Mouse (Mus musculus) kidney, adult 2 months (tissue): Measurements from ENCODE around the gene Aftph. TPM values are rescaled to one million over a fixed set of nuclear protein-coding genes. Genes with fewer than 3 reads are reported as not detected.

Source experiments
- DNase-seq: peaks from one replicate; pipeline ENCODE4 v3.0.0; 2021
- H3K27ac ChIP-seq: fragments of 200-500 bp; 2 replicates; pipeline ENCODE4 v1.5.1; 2012; ENCODE audit warnings: low read depth, low read length, control low read depth, inconsistent platforms; ENCODE audit not compliant: insufficient read depth
- H3K27me3 ChIP-seq: fragments of 200-500 bp; replicated peaks from 2 replicates; pipeline ENCODE4 v1.6.1; 2012; ENCODE audit warnings: mild to moderate bottlenecking, moderate library complexity, low read length, inconsistent platforms; ENCODE audit not compliant: control insufficient read depth, insufficient read depth
- H3K36me3 ChIP-seq: fragments of 200-500 bp; 2 replicates; pipeline ENCODE4 v1.6.1; 2012; ENCODE audit warnings: mild to moderate bottlenecking, moderate library complexity, low read length, inconsistent platforms; ENCODE audit not compliant: control insufficient read depth, insufficient read depth
- H3K4me1 ChIP-seq: fragments of 200-500 bp; 2 replicates; pipeline ENCODE4 v1.6.1; 2011; ENCODE audit warnings: low read length; ENCODE audit not compliant: control insufficient read depth, insufficient read depth
- H3K4me3 ChIP-seq: fragments of 200-500 bp; 2 replicates; pipeline ENCODE4 v1.5.1; 2011; ENCODE audit warnings: mild to moderate bottlenecking, low read depth, low read length, control low read depth; ENCODE audit not compliant: insufficient read depth
- CTCF ChIP-seq: fragments of 200-500 bp; conservative IDR thresholded peaks from 2 replicates; pipeline ENCODE4 v1.5.1; 2011; ENCODE audit warnings: low read depth, mild to moderate bottlenecking, control low read depth, low read length, moderate library complexity, mixed read lengths; ENCODE audit not compliant: insufficient read depth, insufficient read length
- POLR2A ChIP-seq: fragments of 200-500 bp; IDR thresholded peaks from one replicate; pipeline ENCODE4 v1.6.1; 2011; ENCODE audit warnings: low read depth, low read length, control low read depth
- WGBS: fragments of 180-500 bp; shearing (Covaris S2); methylation state at CpG from one replicate; pipeline ENCODE4 v1.1.7; 2018; 5-methylcytosine and 5-hydroxymethylcytosine counted together
- polyA plus RNA-seq: library from polyadenylated mRNA; depleted of rRNA; stranded (reverse); fragments of >200 nt; gene quantifications from 2 replicates; pipeline ENCODE4 v1.2.3, GENCODE M21; 2012

Gene Aftph
- polyA plus RNA-seq, 1 experiment: 72.8 TPM

DNA sequence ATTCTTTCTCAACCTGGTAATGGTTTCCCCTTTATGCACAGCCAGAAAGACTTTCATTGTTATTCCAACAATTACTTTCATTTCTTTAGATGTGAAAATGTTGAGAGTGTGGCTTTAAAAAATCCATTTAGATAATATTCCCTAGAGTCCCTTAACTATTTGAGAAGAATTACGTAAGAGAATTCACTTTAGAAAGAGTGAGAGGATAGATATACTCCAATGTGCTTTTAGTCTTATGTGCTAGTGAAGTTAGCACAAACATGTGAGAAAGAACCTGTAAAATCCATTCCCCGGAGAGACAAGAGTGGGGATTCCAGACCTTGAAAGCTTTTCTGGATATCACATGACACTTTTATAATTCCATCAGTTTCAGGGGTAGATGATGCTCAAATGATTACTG lies 9.2 kb upstream of the Aftph start:
- Histone ChIP-seq H3K27me3 (no peaks in the 10 kb centered on the region), H3K36me3 (no peaks in the 10 kb centered on the region), H3K27ac (no peak overlapping the region), H3K4me1 (no peaks in the 10 kb centered on the region), H3K4me3 (no peak overlapping the region)
- TF ChIP-seq CTCF (no peak), POLR2A (no peak)
- 83% methylated on average over 2 of the region's 2 CpGs for WGBS
- no peak for DNase-seq

DNA sequence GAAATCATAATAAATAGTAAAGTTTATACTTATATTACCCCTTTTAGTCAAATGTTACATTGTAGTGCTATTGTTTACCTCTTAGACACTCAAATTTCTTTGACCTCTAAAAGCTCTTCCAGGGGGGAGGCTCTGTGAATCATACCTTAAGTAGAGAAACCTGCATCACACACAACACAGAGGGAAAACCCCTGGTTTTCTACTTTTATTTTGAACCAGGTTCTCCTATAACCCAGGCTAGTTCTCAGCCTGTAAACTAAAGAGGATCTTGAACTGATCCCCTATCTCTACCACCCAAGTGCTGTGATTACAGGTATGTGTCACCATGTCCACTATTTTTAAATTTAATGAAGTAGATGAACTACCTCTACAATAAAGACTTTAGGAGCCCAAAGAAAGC lies 2.0 kb upstream of the Aftph start:
- Histone ChIP-seq H3K36me3 (no peaks in the 10 kb centered on the region), H3K27ac (no peak overlapping the region), H3K4me1 (peaks cover 5% of the 10 kb centered on the region; the same call in 1 of the 2 replicates), H3K4me3 (no peak overlapping the region), H3K27me3 (no peaks in the 10 kb centered on the region)
- TF ChIP-seq POLR2A (no peak), CTCF (no peak)
- no peak for DNase-seq

DNA sequence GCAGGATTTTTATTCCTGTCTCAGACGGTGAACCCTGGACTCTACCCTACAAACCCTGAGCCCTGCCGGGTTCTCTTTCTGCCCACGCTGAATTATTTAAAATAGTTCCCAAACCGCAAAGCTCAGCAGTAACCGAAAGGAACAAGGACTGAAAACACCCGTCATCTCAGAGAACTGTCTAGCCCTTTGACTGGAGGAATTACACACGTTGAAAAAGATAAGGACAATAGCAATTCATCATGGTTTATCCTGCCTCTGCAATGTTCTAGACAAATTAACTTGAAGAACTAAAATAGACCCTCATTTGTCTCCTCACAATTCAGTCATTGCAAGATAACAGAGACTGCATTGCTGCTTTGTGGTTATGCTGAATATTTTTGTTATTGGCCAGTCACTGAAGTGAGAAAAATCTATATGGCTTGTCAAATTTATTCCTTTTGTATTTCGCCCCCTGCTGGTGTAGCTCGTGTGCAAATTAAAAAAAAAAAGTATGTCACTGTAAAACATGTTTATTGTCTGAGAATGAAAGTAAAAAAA lies 1.0 kb upstream of the Aftph start:
- H3K36me3 ChIP-seq: no peaks in the 10 kb centered on the region
- peak overlapping the region; percentile 99 for H3K4me3 ChIP-seq
- no peak for TF ChIP-seq CTCF
- no peak for TF ChIP-seq POLR2A
- H3K27ac ChIP-seq: peak overlapping the region; percentile 100
- no peaks in the 10 kb centered on the region for H3K27me3 ChIP-seq
- under 1% methylated on average over 9 of the region's 9 CpGs for WGBS
- DNase-seq: peak; percentile 85
- peaks cover 6% of the 10 kb centered on the region; the same call in 1 of the 2 replicates for H3K4me1 ChIP-seq

DNA sequence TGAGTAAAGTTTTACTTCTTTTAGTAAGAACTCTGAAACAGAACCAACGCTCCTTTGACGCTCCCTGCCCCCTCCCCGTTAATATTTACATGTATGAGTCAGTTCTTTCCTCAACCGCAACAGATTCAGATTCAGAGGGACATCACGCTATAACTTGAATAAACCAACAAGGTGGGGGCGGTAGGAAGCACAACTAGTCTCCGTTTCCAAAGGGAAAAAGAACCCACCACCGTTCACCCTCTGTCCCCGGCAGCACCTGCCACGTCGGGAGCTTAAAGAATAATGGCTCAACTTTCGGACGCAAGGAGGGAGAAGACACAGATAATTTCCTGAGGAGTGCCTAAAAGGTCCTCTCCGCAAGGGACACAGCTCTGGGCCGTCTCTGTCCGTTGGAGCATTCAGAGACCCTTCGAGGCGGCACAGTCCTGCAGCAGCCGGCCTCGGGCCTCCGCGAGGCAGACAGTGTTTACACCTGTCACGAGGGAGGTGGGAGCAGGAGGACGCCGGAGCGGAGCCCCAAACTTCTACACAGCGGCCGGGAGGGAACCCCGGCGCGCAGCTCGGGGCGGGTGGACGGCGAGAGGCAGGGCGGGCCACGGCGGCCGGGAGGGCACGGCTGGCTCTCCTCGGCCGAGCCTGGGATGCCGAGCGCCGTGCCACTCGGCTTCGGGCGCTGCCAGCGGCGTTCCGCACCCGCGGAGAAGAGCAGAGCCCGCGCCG lies 748 bp downstream of the Aftph start:
- Histone ChIP-seq H3K4me3 (peak overlapping the region; percentile 99), H3K4me1 (peaks cover 6% of the 10 kb centered on the region; the same call in 1 of the 2 replicates), H3K27me3 (no peaks in the 10 kb centered on the region), H3K36me3 (no peaks in the 10 kb centered on the region), H3K27ac (peak overlapping the region; percentile 94)
- DNase-seq: peak; percentile 62
- under 1% methylated on average over 56 of the region's 56 CpGs for WGBS
- TF ChIP-seq CTCF (no peak), POLR2A (no peak)

DNA sequence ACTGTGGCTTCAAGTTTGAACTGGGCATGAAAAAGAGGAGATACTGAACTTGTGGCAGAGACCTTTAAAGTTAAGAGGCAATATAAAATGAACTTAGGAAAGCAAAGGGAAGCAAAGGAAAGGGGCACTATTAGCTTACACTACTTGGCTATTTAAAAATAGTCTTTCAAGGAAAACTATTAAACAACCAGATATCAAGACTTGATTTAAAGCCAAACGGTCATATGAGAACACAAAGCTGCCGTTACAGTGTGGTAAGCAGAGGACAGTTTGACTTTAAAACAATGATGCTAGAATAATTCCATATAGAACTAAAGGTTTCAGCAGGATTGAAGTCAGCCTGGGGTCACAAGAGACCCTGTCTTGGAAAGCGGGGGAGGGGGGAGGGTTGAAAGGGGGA lies 7.3 kb downstream of the Aftph start:
- H3K27ac ChIP-seq: peak overlapping the region; percentile 91
- peaks cover 24% of the 10 kb centered on the region for H3K4me1 ChIP-seq
- 18% methylated on average over 3 of the region's 3 CpGs for WGBS
- DNase-seq: peak; percentile 18
- H3K36me3 ChIP-seq: no peaks in the 10 kb centered on the region; the same call in 1 of the 2 replicates
- TF ChIP-seq CTCF (no peak), POLR2A (no peak)
- no peak overlapping the region for H3K4me3 ChIP-seq
- H3K27me3 ChIP-seq: no peaks in the 10 kb centered on the region

DNA sequence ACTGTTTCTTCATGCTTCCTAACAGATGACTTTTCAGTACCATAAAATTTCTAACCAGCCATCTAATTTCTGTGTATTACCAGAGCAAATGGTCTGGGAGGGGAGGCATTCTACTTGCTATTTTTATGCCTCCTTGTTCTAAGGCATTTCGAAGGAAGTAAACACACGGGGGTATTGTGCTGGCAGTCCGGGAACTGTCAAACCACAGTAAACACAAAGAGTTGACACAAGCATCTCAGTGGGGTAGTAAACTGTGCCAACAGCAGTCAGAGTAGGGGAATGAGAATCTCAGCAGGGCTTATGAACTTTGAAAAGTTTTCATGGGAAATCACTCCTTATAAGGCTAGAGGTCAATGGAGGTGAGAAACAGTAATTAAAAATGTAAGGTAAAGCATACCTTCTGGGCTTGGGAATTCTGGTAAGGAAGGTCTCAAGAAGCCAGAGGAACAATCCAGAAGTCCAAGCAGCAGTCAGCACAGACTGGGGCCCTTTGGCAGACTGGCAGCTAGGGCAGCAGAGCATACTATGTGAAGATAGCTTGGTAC lies 7.8 kb downstream of the Aftph start:
- peaks cover 20% of the 10 kb centered on the region for H3K4me1 ChIP-seq
- H3K4me3 ChIP-seq: no peak overlapping the region
- no peaks in the 10 kb centered on the region; the same call in 1 of the 2 replicates for H3K36me3 ChIP-seq
- peak overlapping the region; percentile 91 for H3K27ac ChIP-seq
- no peak for TF ChIP-seq POLR2A
- no peak for TF ChIP-seq CTCF
- WGBS: 5% methylated on average over 3 of the region's 3 CpGs
- peak; percentile 52 for DNase-seq
- no peaks in the 10 kb centered on the region for H3K27me3 ChIP-seq

DNA sequence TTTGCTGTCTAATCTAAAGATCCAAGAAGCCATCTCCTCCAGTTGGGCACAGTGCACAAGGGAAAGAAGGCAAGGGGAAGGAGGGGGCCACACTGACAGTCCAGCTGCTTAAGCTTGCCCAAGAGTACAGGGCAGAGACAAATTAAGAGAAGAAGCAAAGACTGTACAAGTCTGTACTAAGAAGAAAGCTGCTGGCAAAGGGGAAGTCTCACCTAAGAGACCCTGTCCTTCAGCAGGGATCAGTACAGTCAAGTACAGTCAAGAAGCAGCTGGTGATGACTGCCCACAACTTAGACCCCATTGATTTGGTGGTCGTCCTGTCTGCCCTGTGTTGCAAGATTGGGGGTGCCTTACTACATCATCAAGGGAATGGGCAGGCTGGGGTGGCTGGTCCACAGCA lies 12.0 kb downstream of the Aftph start:
- no peaks in the 10 kb centered on the region for H3K27me3 ChIP-seq
- H3K4me3 ChIP-seq: no peak overlapping the region
- WGBS: 86% methylated on average over 1 of the region's 1 CpGs
- peaks cover 7% of the 10 kb centered on the region for H3K36me3 ChIP-seq
- H3K4me1 ChIP-seq: peaks cover 18% of the 10 kb centered on the region
- no peak for TF ChIP-seq POLR2A
- no peak for TF ChIP-seq CTCF
- H3K27ac ChIP-seq: no peak overlapping the region
- no peak for DNase-seq
